ENCODE assay signal across 16 mouse cellular contexts in the genomic region with DNA sequence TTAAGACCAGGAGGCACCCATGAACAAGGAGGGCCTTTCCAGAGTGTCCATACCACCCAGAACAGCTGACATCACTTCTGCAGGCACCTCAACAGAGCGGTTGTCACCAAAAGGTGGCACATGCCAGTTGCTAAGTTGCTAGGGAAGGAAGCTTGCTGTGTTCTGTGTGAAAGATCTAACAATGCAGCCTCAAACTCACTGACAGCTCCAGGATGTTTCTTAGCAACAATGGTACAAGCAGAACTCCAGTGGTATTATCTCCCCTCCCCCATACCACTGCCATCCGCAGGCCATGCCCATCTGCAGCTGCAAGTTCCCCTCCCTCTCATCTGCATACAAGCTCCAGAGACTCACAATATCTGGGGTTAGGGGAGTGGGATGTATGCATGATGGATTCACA. TPM values are rescaled to one million over a fixed set of nuclear protein-coding genes. Genes with fewer than 3 reads are reported as not detected.
A peak's percentile ranks its signal among the peaks of the same experiment; 100 is the strongest.
DNase-seq lines count a peak whose midpoint lies in the region; ATAC-seq and TF ChIP-seq lines count a peak whose summit lies in the region.
"Had no signal": no experiment of that assay in that cellular context is flagged by ENCODE, and none has a peak within 500 bp of the region (broad histone marks: within the 10 kb centered on the region; RNA-seq: fewer than 3 reads in every experiment).

No protein-coding gene starts in this region.

- 13% methylated on average over 2 of the region's 2 CpGs for WGBS in midbrain, postnatal 0 days

- no peaks in the 10 kb centered on the region for H3K9me3 ChIP-seq in midbrain, postnatal 0 days (ENCODE audit: low read length)
- H3K9me3 ChIP-seq: hindbrain, embryonic 15.5 days; limb, embryonic 10.5 days; neural tube, embryonic 12.5 days had no signal

- no peak for TF ChIP-seq POLR2A in testis, adult 2 months (IDR thresholded peaks at IDR 0.05; ENCODE audit: control insufficient read depth, low read depth, low read length)

- H3K27ac ChIP-seq in testis, adult 2 months (ENCODE audit: control insufficient read depth, insufficient read depth, low read depth, low read length), result no peak overlapping the region
- H3K27ac ChIP-seq in midbrain, postnatal 0 days (ENCODE audit: low read depth, low read length), result no peak overlapping the region
- H3K27ac ChIP-seq: hindbrain, embryonic 15.5 days; kidney, postnatal 0 days; limb, embryonic 10.5 days; neural tube, embryonic 12.5 days had no signal

- peak overlapping the region; percentile 68 for H3K4me3 ChIP-seq in testis, adult 2 months (ENCODE audit: control insufficient read depth, low read depth, low read length)
- no peak overlapping the region for H3K4me3 ChIP-seq in midbrain, postnatal 0 days (ENCODE audit: low read depth, low read length)
- H3K4me3 ChIP-seq: hindbrain, embryonic 15.5 days; limb, embryonic 10.5 days; neural tube, embryonic 12.5 days had no signal

- DNase-seq in embryo, embryonic 10 days (ENCODE audit: low spot score), result peak; percentile 41
- no peak for DNase-seq in embryo, embryonic 9.5 days (ENCODE audit: extremely low spot score)
- DNase-seq in testis, postnatal 10 days (ENCODE audit: low spot score), result no peak
- DNase-seq in midbrain, postnatal 0 days (ENCODE audit: low spot score), result peak; percentile 15
- no peak for DNase-seq in left cerebral cortex, adult 9 months (ENCODE audit: low spot score in 2 of 2)
- no peak for DNase-seq in kidney, postnatal 36 days
- no peak for DNase-seq in adrenal gland, postnatal 14 days
- DNase-seq: adrenal gland, postnatal 36 days; cerebellum, postnatal 14 days; lung, embryonic 14.5 days had no signal

- no peaks in the 10 kb centered on the region for H3K36me3 ChIP-seq in testis, adult 2 months (ENCODE audit: control insufficient read depth, insufficient read depth, low read length)
- no peaks in the 10 kb centered on the region; the same call in 1 of the 2 replicates for H3K36me3 ChIP-seq in midbrain, postnatal 0 days (ENCODE audit: insufficient read depth, low read length)
- H3K36me3 ChIP-seq: hindbrain, embryonic 15.5 days had no signal

- ATAC-seq in midbrain, postnatal 0 days (ENCODE audit: low FRiP score), result peak; percentile 40; the same call in 1 of the 2 replicates
- ATAC-seq: Patski had no signal

- no peak for TF ChIP-seq CTCF in testis, adult 2 months (IDR thresholded peaks at IDR 0.05; ENCODE audit: control insufficient read depth, insufficient read depth, insufficient replicate concordance, low read depth, low read length)
- TF ChIP-seq CTCF in midbrain, postnatal 0 days (IDR thresholded peaks at IDR 0.05), result no peak

- peaks cover 7% of the 10 kb centered on the region for H3K4me1 ChIP-seq in testis, adult 2 months (ENCODE audit: control insufficient read depth, insufficient read depth, low read length)
- peaks cover 11% of the 10 kb centered on the region for H3K4me1 ChIP-seq in midbrain, postnatal 0 days (ENCODE audit: insufficient read depth, low read length)

- no peak overlapping the region for H3K9ac ChIP-seq in midbrain, postnatal 0 days (replicated peaks; ENCODE audit: low read length, poor library complexity, severe bottlenecking)
- H3K9ac ChIP-seq: hindbrain, embryonic 15.5 days; lung, embryonic 14.5 days; neural tube, embryonic 12.5 days had no signal

- H3K27me3 ChIP-seq in testis, adult 2 months (ENCODE audit: control insufficient read depth, insufficient read depth, low read length), result no peaks in the 10 kb centered on the region
- H3K27me3 ChIP-seq in midbrain, postnatal 0 days (ENCODE audit: insufficient read depth, low read length), result no peaks in the 10 kb centered on the region
- H3K27me3 ChIP-seq: neural tube, embryonic 12.5 days; Patski had no signal

- no peak overlapping the region for H3K4me2 ChIP-seq in midbrain, postnatal 0 days (ENCODE audit: low read depth, low read length, poor library complexity, severe bottlenecking)
- H3K4me2 ChIP-seq: hindbrain, embryonic 15.5 days; lung, embryonic 14.5 days; neural tube, embryonic 12.5 days had no signal

RNA-seq across cellular contexts. Expression of a gene that starts 3.7 kb away (rescaled TPM):
- polyA plus RNA-seq in testis, adult 2 months (2012; rRNA removed), result 31.8 and 32.8 TPM in 2 replicates
- 14.3 and 19.8 TPM in 2 replicates for total RNA-seq in midbrain, postnatal 0 days (2014; rRNA removed)
- polyA plus RNA-seq in midbrain, postnatal 0 days (2015; fragmentation: Nextera tagmentation; extraction: Ambion mirVana), result 9.6 and 10.1 TPM in 2 replicates
- total RNA-seq in adrenal gland, postnatal 14 days (2021), result 140 and 148 TPM in 2 replicates

Comparison
In these comparisons a context has a peak if more than half of its experiments do, and no peak if none do; other contexts are left out.
1. DNase-seq: peak in embryo, embryonic 10 days (single experiment) and midbrain, postnatal 0 days (single experiment); none in embryo, embryonic 9.5 days (single experiment), testis, postnatal 10 days (single experiment), left cerebral cortex, adult 9 months (0 of 2), kidney, postnatal 36 days (0 of 2) and adrenal gland, postnatal 14 days (single experiment).